Mouse (Mus musculus) heart, embryonic 13.5 days (tissue): ENCODE results near the gene Slc38a8. TPM values are rescaled to one million over a fixed set of nuclear protein-coding genes. Genes with fewer than 3 reads are reported as not detected.
A peak's percentile ranks its signal among the peaks of the same experiment; 100 is the strongest.

Experiments used
- ATAC-seq: fragments of 200-750 bp; cut with Nextera tagmentation; 2 replicates; pipeline ENCODE4 v1.8.0; 2017; ENCODE audit warnings: moderate TSS enrichment; ENCODE audit not compliant: insufficient number of reproducible peaks, low FRiP score, low TSS enrichment; ENCODE audit errors: extremely low read depth
- H3K27ac ChIP-seq: fragments of 300-500 bp; sonication (generic); replicated peaks from 2 replicates; pipeline ENCODE4 v1.5.1; 2015; ENCODE audit warnings: moderate library complexity, mild to moderate bottlenecking, inconsistent platforms
- H3K27me3 ChIP-seq: fragments of 300-500 bp; sonication (generic); replicated peaks from 2 replicates; pipeline ENCODE4 v1.6.1; 2015; ENCODE audit warnings: mild to moderate bottlenecking, inconsistent platforms
- H3K36me3 ChIP-seq: fragments of 300-500 bp; sonication (generic); 2 replicates; pipeline ENCODE4 v1.6.1; 2015; ENCODE audit warnings: mild to moderate bottlenecking, inconsistent platforms
- H3K4me1 ChIP-seq: fragments of 300-500 bp; sonication (generic); 2 replicates; pipeline ENCODE4 v1.6.1; 2015; ENCODE audit warnings: inconsistent platforms
- H3K4me2 ChIP-seq: fragments of 300-500 bp; sonication (generic); 2 replicates; pipeline ENCODE4 v1.6.1; 2015; ENCODE audit warnings: inconsistent platforms, mild to moderate bottlenecking, moderate library complexity
- H3K4me3 ChIP-seq: fragments of 300-500 bp; sonication (generic); 2 replicates; pipeline ENCODE4 v1.5.1; 2015; ENCODE audit warnings: moderate library complexity, mild to moderate bottlenecking, inconsistent platforms
- H3K9ac ChIP-seq: fragments of 300-500 bp; sonication (generic); 2 replicates; pipeline ENCODE4 v1.6.1; 2015; ENCODE audit warnings: inconsistent platforms, mild to moderate bottlenecking, moderate library complexity
- H3K9me3 ChIP-seq: fragments of 300-500 bp; sonication (generic); 2 replicates; pipeline ENCODE4 v1.6.1; 2016; ENCODE audit warnings: inconsistent platforms
- WGBS: fragments of 180-500 bp; shearing (Covaris S2); methylation state at CpG from one replicate; pipeline ENCODE4 v1.1.7; 2015; ENCODE audit warnings: mixed read lengths; 5-methylcytosine and 5-hydroxymethylcytosine counted together
- polyA plus RNA-seq: library from polyadenylated mRNA; unstranded; fragments of >200 nt; fragmentation: Nextera tagmentation; extraction: Ambion mirVana; gene quantifications from 2 replicates; pipeline ENCODE4 v1.2.1, GENCODE M21; 2015

Slc38a8 gene
- polyA plus RNA-seq, 1 experiment from 2014 or later = not detected

DNA sequence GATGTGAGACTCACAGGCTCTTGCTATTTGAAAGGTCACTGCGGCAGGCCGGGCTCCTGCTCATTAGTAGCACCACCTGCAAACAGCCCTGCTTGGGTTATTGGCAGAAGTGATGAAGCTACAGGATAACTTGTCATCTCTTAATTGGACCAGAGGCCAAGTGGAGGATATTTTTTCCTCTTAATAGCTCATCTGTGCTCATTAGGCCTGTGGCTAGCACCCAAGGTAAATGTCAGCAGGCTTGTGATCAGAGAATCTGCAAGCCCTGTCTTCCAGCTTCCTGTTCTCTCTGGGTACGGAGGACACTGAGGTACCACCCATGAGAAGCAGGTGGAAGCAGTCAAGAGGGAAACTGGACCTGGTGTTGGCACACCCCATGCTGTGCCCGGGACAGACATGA, 50.4 kb downstream of the Slc38a8 start:
- no peak overlapping the region for H3K9ac ChIP-seq
- H3K4me2 ChIP-seq = no peak overlapping the region
- no peaks in the 10 kb centered on the region for H3K9me3 ChIP-seq
- H3K27me3 ChIP-seq = peaks cover 74% of the 10 kb centered on the region
- 87% methylated on average over 4 of the region's 4 CpGs for WGBS
- H3K27ac ChIP-seq = no peak overlapping the region
- peaks cover 20% of the 10 kb centered on the region for H3K4me1 ChIP-seq
- no peaks in the 10 kb centered on the region for H3K36me3 ChIP-seq
- no peak for ATAC-seq
- H3K4me3 ChIP-seq = no peak overlapping the region

DNA sequence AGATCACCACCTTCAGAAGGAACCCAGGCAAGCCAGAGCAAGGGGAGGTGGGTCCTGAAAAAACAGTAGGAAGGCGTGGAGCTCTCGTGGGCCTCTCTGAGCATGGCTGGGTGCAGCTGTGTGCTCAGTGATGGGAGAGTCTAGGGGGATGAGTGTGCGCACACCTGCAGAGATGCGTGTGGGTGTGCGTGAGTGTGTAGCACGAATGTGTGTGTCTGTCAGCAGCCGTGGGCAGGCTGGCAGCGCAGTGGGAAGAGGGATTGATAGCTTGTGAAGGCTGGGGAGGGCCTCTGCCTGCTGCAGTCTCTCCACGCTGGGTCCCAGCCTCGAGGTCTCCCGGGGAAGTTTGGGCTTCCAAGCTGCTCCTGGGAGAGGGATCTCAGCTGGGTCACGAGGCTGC, 51.9 kb downstream of the Slc38a8 start:
- WGBS = 70% methylated on average over 12 of the region's 12 CpGs
- Histone ChIP-seq H3K4me3 (no peak overlapping the region), H3K4me2 (no peak overlapping the region), H3K4me1 (peaks cover 9% of the 10 kb centered on the region), H3K27ac (no peak overlapping the region), H3K9ac (no peak overlapping the region), H3K27me3 (peaks cover 87% of the 10 kb centered on the region), H3K36me3 (no peaks in the 10 kb centered on the region), H3K9me3 (no peaks in the 10 kb centered on the region)
- ATAC-seq = no peak

DNA sequence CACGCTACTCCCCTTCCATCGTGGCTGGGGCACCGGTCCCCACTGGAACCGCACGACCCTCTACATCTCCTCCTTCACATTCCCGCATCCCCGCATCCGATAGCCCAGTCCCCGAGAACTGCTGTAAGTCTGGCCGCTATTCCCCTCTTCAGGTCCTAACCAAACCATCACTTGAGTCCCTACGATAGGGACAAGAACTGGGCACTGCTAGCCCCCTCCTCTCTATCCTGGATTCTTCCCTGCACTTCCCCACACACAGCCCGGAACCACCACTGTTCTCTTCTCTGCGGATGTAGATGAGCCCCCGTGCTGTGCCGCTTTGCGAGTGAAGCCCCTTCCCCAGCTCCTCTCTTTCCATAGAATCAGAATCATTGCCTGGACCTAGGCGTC, 53.7 kb downstream of the Slc38a8 start:
- no peak overlapping the region for H3K9ac ChIP-seq
- H3K27me3 ChIP-seq = peaks cover 90% of the 10 kb centered on the region
- H3K4me3 ChIP-seq = peak overlapping the region; percentile 68
- ATAC-seq = no peak
- no peaks in the 10 kb centered on the region for H3K9me3 ChIP-seq
- H3K4me1 ChIP-seq = peaks cover 9% of the 10 kb centered on the region
- peak overlapping the region; percentile 97 for H3K4me2 ChIP-seq
- no peak overlapping the region for H3K27ac ChIP-seq
- 3% methylated on average over 17 of the region's 17 CpGs for WGBS
- H3K36me3 ChIP-seq = no peaks in the 10 kb centered on the region

DNA sequence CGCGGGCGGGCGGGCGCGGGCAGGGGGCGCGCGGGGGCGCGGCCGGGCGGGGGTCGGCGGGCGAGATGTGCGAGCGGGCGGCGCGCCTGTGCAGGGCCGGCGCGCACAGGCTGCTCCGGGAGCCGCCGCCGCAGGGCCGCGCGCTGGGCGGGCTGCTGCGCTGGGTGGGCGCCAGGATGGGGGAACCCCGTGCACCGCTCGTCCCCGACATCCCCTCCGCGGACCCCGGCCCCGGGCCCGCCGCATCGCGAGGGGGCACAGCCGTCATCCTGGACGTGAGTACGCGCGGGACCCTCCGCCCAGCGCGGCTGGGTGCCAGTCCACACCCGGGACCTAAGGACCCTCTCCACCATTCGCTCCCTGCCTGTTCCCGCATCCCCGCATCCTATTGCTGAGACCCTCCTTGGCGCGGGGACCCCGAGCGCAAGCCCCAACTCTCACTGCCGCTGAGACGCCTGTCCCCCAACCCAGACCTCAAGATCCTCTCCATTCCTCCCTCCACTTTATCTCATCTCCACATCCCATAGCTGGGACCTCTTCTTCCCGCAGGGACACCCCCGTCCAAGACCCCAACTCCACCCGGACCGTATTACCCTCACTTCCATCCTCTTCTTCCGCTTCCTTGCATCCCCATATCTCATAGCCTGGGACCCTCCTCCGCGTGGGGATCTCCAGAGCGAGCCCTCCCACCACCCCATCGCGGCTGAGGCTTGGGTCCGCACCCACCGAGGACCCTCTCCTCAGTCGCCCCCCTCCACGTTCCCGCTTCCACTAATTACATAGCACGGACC, 54.3 kb downstream of the Slc38a8 start:
- peaks cover 90% of the 10 kb centered on the region for H3K27me3 ChIP-seq
- WGBS = under 1% methylated on average over 76 of the region's 80 CpGs
- H3K9me3 ChIP-seq = no peaks in the 10 kb centered on the region
- peak overlapping the region; percentile 97 for H3K4me2 ChIP-seq
- H3K4me1 ChIP-seq = peaks cover 9% of the 10 kb centered on the region
- H3K4me3 ChIP-seq = peak overlapping the region; percentile 68
- no peaks in the 10 kb centered on the region for H3K36me3 ChIP-seq
- no peak overlapping the region for H3K27ac ChIP-seq
- peak overlapping the region; percentile 84 for H3K9ac ChIP-seq
- ATAC-seq = no peak

DNA sequence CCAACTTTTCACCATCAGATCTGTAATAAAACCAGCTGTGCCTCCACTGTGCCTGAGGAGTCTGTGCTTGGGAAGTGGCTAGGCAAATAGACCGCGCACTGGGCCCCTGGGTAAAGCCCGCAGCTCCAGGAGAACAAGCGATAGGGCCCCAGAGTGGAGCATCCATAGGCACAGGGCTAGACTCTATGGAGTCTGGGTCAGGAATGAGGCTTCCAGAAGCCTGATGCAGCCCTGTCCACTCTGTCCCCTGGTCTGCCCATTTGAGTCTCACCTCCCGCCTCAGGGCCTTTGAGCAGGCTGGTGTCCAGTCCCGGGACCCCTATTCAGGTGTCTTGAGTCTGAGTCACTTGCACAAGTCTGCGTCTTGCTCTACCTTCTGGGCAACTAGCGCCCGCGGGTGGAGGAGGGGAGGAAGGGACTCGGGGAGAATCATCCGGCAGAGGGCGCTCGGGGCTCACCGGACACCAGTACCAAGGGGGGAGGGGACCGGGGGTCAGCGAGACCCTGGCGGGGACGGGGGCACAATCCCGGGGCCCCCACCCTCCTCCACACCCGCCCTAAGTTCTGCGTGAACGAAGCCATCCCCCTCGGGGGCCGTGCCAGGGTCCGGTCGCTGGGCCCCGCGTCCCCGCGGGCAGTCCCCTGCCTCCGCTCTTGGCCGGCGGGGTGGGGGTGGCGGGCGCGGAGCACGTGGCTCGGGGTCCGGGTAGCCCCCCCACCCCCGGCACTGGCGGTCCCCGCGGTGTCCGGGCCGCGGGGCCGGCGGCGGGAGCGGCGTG, 55.1 kb downstream of the Slc38a8 start, which contains the start of gene Necab2:
Gene Necab2 (plus strand): TSS at position 509 of the 779 bp plus-strand sequence.
- Histone ChIP-seq H3K9me3 (no peaks in the 10 kb centered on the region), H3K36me3 (no peaks in the 10 kb centered on the region), H3K9ac (peak within 1 kb of the TSS; percentile 84), H3K27ac (no peak within 1 kb of the TSS), H3K4me2 (peak within 1 kb of the TSS; percentile 97), H3K4me3 (peak within 1 kb of the TSS; percentile 68), H3K27me3 (peaks cover 90% of the 10 kb centered on the region), H3K4me1 (peaks cover 9% of the 10 kb centered on the region)
- ATAC-seq = no peak
- WGBS = 3% methylated on average over 37 of the region's 52 CpGs

DNA sequence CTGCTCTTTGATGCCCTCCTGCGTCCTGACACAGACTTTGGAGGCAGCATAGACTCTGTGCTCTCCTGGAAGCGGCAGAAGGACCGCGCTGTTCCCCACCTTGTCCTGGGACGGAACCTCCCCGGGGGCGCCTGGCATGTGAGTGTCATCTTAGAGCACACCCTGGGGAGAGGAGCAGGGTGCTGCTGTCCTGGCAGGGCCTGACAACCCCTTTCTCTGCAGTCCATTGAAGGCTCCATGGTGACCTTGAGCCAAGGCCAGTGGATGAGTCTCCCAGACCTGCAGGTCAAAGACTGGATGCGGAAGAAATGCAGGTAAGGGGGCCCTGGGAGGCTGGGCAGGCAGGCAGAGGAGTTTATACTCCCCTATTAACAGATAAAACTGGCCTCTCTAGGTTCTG, 58.5 kb downstream of the Slc38a8 start:
- peaks cover 70% of the 10 kb centered on the region for H3K27me3 ChIP-seq
- no peaks in the 10 kb centered on the region for H3K9me3 ChIP-seq
- 90% methylated on average over 8 of the region's 8 CpGs for WGBS

DNA sequence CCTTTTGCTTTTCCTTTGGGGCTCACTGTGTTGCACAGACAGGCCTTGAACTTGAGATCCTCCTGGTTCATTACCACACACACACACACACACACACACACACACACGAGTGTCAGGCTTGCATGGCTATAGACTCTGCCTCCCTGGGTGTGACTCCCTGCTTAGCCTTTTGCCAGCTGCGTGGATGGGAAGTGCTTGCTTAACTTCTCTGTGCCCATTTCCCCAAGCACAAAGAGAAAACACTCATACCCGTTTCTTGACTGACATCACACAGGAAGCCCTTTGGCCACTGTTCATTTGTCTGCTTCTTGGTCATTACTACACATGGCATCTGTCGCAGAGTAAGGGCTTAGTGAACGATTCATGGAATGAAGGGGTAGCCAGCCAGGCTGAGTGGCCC, 59.5 kb downstream of the Slc38a8 start:
- Histone ChIP-seq H3K4me1 (peaks cover 23% of the 10 kb centered on the region), H3K4me3 (no peak overlapping the region), H3K4me2 (no peak overlapping the region), H3K9ac (no peak overlapping the region), H3K9me3 (no peaks in the 10 kb centered on the region), H3K27ac (no peak overlapping the region), H3K27me3 (peaks cover 61% of the 10 kb centered on the region), H3K36me3 (no peaks in the 10 kb centered on the region)
- 57% methylated on average over 5 of the region's 5 CpGs for WGBS
- no peak for ATAC-seq

More for the DNA sequence above, 58.5 kb downstream of the Slc38a8 start:
- Histone ChIP-seq H3K4me1 (peaks cover 22% of the 10 kb centered on the region), H3K27ac (no peak overlapping the region), H3K36me3 (no peaks in the 10 kb centered on the region), H3K4me3 (no peak overlapping the region), H3K4me2 (no peak overlapping the region), H3K9ac (no peak overlapping the region)
- ATAC-seq = no peak

DNA sequence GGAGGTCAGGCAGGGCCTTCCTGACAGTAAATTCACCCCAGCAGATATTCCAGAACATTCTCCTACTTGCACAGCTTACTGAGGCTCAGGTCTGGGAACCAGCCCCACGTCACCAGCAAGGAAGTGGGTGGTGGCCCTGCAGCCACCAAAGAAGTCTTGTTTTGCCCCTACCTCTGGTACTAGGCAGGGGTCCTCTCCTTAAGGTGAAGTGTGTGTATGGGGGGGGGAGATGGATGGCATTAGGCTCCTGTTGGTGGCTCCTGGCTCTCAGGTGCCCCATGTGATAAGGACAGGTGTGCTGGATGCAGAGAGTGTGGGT, 60.6 kb downstream of the Slc38a8 start:
- Histone ChIP-seq H3K9me3 (no peaks in the 10 kb centered on the region), H3K9ac (no peak overlapping the region), H3K36me3 (no peaks in the 10 kb centered on the region), H3K27me3 (peaks cover 53% of the 10 kb centered on the region), H3K4me1 (peaks cover 24% of the 10 kb centered on the region), H3K4me3 (no peak overlapping the region), H3K27ac (no peak overlapping the region), H3K4me2 (peak overlapping the region; percentile 44)
- WGBS = 52% methylated on average over 1 of the region's 1 CpGs
- no peak for ATAC-seq

DNA sequence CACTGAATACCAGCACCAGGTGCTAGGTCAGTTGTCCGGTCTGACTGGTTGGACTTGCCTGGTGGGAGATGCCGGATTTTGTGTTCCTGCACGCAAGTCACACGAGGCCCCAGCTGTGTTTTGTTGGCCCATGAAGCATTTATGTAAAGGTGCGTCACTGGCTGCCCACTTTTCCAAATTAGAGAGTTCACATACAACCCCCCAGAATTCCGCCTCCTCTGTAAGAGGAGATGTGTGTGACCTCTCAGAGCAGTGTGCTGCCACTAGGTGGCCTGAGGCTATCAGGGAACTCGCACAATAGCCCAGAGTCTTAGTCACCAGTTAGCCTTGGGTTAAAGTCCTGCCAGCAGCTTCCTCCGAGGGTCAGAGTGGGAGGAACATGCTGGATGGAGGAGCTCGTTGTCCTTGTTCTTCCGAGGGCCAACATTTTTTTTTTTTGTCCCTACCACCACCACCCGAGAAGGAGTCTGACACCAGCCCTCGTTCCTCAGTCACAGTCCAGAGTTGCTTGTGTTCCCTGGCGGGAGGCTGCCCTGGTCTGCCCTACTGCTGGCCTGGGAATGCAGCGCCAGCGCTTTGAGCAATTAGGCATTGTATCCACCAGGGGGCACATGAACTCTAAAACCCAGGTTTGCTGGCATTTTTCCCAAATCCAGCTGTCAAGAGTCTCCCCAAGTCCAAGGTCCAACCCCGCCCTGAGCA, 61.1 kb downstream of the Slc38a8 start:
- ATAC-seq = 0 out of 2 replicates have a peak, but pooled peaks have one; percentile 17
- Histone ChIP-seq H3K36me3 (no peaks in the 10 kb centered on the region), H3K27me3 (peaks cover 50% of the 10 kb centered on the region), H3K4me3 (no peak overlapping the region), H3K9me3 (no peaks in the 10 kb centered on the region), H3K9ac (peak overlapping the region; percentile 37; the same call in 1 of the 2 replicates), H3K4me2 (peak overlapping the region; percentile 44), H3K4me1 (peaks cover 24% of the 10 kb centered on the region), H3K27ac (no peak overlapping the region)
- 17% methylated on average over 16 of the region's 16 CpGs for WGBS

DNA sequence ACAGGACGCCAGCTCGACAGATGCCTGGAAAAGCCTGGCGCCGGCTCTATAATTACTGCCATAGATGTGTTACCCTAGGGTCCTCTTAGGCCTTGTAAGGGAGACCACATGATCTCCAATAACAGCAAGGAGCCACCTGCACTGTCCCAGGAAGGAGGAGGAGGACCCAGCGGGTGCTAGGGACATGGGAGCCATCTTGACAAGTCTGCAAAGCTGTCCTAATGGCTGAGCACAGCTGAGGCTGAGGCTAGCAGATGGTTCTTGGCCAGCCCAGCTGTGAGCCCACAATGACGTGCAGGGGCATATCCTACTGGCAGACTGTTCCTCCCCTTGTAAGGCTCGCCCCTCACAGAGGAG, 61.6 kb downstream of the Slc38a8 start:
- ATAC-seq = no peak
- H3K27me3 ChIP-seq = peaks cover 46% of the 10 kb centered on the region
- H3K9me3 ChIP-seq = no peaks in the 10 kb centered on the region
- no peak overlapping the region for H3K4me3 ChIP-seq
- H3K9ac ChIP-seq = peak overlapping the region; percentile 37
- H3K4me1 ChIP-seq = peaks cover 24% of the 10 kb centered on the region
- H3K27ac ChIP-seq = no peak overlapping the region
- H3K36me3 ChIP-seq = no peaks in the 10 kb centered on the region
- no peak overlapping the region for H3K4me2 ChIP-seq
- 76% methylated on average over 7 of the region's 7 CpGs for WGBS

DNA sequence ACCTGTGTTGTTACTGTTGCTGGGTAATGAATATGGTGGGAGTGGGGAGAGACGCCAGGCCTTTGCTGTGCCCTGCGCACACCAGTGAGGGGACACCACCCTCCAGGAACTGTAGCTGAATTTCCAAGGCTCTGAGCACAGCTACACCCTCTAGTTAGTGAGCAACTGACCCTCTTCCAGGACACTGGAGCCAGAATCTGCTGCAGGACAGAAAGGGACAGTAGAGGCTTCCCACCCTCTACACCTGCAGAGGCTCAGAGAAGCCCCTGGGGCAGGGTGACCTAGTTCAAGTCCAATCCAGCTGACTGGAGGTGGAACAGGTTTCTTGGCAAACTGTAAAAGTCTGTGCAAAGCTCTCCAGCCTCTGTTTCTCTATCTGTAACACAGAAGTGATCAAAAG, 62.1 kb downstream of the Slc38a8 start:
- WGBS = 86% methylated on average over 2 of the region's 2 CpGs

More for the DNA sequence above, 62.1 kb downstream of the Slc38a8 start:
- H3K4me3 ChIP-seq = no peak overlapping the region
- H3K36me3 ChIP-seq = no peaks in the 10 kb centered on the region
- H3K27me3 ChIP-seq = peaks cover 42% of the 10 kb centered on the region
- H3K9me3 ChIP-seq = no peaks in the 10 kb centered on the region
- no peak overlapping the region for H3K27ac ChIP-seq
- H3K9ac ChIP-seq = no peak overlapping the region
- H3K4me2 ChIP-seq = no peak overlapping the region
- no peak for ATAC-seq
- H3K4me1 ChIP-seq = peaks cover 24% of the 10 kb centered on the region
